Mouse (Mus musculus): Measurements from ENCODE around the gene Olfr1412. TPM values are rescaled to one million over a fixed set of nuclear protein-coding genes. Genes with fewer than 3 reads are reported as not detected.

The Olfr1412 gene
- polyA plus RNA-seq, 1 experiment from 2014 or later = not detected

DNA sequence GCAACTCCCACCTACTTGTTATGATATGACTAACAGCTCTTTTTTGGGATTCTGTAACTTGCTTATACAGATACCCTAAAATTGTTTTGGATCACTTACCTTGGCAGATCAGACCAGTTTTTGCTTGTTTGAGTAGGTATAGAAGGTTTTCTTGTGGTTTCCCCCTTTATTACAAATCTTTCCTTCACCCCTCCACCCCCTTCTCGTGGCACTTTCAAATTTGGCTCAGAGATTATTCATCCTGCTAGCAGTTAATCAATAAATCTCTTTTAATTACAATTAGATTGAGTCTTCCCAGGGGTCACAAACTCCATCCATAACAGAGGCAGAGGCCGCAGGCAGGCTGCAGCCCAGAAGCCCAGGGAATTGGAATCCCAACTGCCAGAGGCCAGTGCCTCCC lies 31.9 kb downstream of the Olfr1412 start, which contains the start of gene Olfr12:
TSS of gene Olfr12 (plus strand) at position 301 of the 400 bp plus-strand sequence.
- Histone ChIP-seq H3K27me3 (no peaks in the 10 kb centered on the region), H3K4me1 (replicated peaks) (no peaks in the 10 kb centered on the region), H3K36me3 (no peaks in the 10 kb centered on the region), H3K9ac (no peak within 1 kb of the TSS), H3K27ac (replicated peaks) (no peak within 1 kb of the TSS), H3K4me3 (no peak within 1 kb of the TSS), H3K4me2 (no peak within 1 kb of the TSS), H3K9me3 (no peaks in the 10 kb centered on the region)
- ATAC-seq (ENCODE audit: low FRiP score, low read depth) = no peak
- WGBS = 57% methylated on average over 2 of the region's 2 CpGs

DNA sequence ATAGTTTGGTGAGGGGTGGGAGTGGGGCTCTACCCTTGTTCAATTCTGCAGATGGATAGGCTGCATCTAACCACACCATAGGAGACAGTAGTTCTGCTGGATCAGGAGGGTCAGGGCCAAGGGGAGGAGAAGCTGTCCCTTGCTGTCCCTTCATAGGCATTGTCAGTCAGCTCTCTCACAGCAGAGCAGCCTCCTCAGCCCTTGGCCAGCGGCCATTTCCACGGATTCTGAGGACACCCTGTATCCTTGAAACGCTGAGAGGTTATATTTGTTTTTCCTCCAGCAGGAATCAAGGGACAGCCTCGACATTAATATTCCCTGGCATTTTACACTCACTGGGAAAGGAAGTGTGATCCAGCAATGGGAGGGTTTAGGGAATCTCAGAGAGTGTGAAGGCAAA lies 32.8 kb downstream of the Olfr1412 start:
- no peaks in the 10 kb centered on the region for H3K9me3 ChIP-seq

DNA sequence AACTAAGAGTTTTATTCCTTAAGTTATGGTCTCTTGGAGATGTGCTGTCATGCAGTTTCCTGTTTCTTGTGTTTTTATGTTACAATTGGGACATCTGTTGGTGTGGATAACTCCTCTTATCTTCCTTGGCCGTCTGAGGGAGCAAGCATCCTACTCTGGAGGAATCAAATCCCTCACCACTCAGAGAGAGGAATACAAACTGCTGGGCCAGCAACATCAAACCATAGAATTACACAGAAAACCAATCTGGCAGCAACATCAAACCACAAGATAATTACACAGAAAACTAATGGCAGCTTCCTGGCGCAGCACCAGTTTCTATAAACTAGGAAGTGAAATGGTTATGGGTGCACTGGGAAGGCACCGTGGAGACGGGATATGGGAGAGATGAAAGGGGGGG lies 42.6 kb downstream of the Olfr1412 start:
- no peaks in the 10 kb centered on the region for H3K27me3 ChIP-seq
- H3K4me1 ChIP-seq (replicated peaks) = no peaks in the 10 kb centered on the region
- 54% methylated on average over 4 of the region's 4 CpGs for WGBS
- no peak overlapping the region for H3K27ac ChIP-seq (replicated peaks)
- H3K9me3 ChIP-seq = no peaks in the 10 kb centered on the region
- H3K9ac ChIP-seq = no peak overlapping the region
- H3K4me2 ChIP-seq = no peak overlapping the region
- no peak for ATAC-seq (ENCODE audit: low FRiP score, low read depth)
- no peaks in the 10 kb centered on the region for H3K36me3 ChIP-seq
- H3K4me3 ChIP-seq = no peak overlapping the region

More for the DNA sequence above, 32.8 kb downstream of the Olfr1412 start:
- WGBS = 66% methylated on average over 4 of the region's 4 CpGs
- Histone ChIP-seq H3K9ac (no peak overlapping the region), H3K27me3 (no peaks in the 10 kb centered on the region), H3K4me2 (no peak overlapping the region), H3K36me3 (no peaks in the 10 kb centered on the region), H3K4me1 (replicated peaks) (no peaks in the 10 kb centered on the region), H3K27ac (replicated peaks) (no peak overlapping the region), H3K4me3 (no peak overlapping the region)
- no peak for ATAC-seq (ENCODE audit: low FRiP score, low read depth)

DNA sequence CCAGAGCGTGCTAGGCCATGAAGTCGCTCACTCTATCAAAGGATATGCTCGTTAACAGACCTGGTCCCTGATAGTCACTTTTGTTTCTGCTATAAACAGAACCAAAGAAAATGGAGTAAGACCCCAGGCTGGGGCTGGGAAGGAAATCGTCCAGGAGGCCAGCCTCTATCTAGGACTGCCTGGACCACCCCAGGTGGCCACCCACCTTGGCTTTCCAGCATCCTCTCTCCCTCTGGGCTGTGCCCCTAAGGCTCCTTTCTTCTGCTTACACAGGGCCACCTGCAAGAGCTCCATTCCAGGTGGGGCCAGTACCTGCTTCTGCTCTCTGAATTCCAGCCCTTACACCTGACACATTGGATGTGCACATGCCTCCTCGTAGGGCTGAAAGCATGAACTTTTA lies 46.6 kb downstream of the Olfr1412 start:
- Histone ChIP-seq H3K27me3 (no peaks in the 10 kb centered on the region), H3K4me1 (replicated peaks) (peaks cover 5% of the 10 kb centered on the region), H3K4me2 (no peak overlapping the region), H3K36me3 (peaks cover 12% of the 10 kb centered on the region; the same call in 1 of the 2 replicates), H3K9me3 (no peaks in the 10 kb centered on the region), H3K4me3 (no peak overlapping the region), H3K27ac (replicated peaks) (no peak overlapping the region), H3K9ac (no peak overlapping the region)
- ATAC-seq (ENCODE audit: low FRiP score, low read depth) = no peak
- 81% methylated on average over 5 of the region's 5 CpGs for WGBS

DNA sequence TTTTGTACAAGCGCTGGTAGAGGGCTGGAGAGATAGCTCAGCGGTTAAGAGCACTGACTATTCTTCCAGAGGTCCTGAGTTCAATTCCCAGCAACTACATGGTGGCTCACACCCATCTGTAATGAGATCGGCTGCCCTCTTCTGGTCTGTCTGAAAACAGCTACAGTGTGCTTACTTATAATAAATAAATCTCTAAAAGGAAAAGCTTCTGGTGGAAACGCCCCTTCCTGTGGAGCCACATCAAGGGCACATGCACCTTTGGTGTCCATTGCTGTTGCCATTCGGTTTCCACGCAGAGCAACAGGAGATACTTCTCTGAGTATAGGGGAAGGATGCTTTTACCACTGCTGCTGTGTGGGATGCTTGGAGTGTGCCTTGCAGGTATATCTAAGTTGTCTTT lies 47.4 kb downstream of the Olfr1412 start:
- Histone ChIP-seq H3K36me3 (peaks cover 16% of the 10 kb centered on the region; the same call in 1 of the 2 replicates), H3K4me2 (no peak overlapping the region), H3K4me1 (replicated peaks) (peaks cover 5% of the 10 kb centered on the region), H3K9ac (no peak overlapping the region), H3K27ac (replicated peaks) (no peak overlapping the region), H3K4me3 (no peak overlapping the region), H3K27me3 (no peaks in the 10 kb centered on the region), H3K9me3 (no peaks in the 10 kb centered on the region)
- ATAC-seq (ENCODE audit: low FRiP score, low read depth) = no peak
- 70% methylated on average over 6 of the region's 6 CpGs for WGBS

DNA sequence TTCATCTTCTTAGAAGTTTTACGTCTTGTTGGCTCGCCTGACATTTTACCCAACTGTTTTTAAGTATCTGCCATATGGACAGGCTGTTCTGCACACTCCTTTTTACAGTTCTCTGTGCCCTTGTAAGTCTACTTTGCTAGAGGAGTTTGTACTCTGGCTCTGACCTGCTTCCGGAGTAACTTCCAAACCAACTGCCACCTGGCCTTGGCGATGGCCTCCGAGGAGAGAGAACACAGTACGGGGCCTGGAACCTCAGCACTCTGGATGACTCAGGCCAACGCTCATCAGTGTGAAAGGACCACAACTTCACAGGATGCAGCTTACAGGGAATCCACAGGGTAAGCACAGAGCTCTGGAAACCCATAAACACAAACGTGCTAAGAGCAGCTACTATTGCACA lies 48.1 kb downstream of the Olfr1412 start:
- Histone ChIP-seq H3K36me3 (peaks cover 22% of the 10 kb centered on the region; the same call in 1 of the 2 replicates), H3K4me3 (no peak overlapping the region), H3K9ac (no peak overlapping the region), H3K4me2 (no peak overlapping the region), H3K9me3 (no peaks in the 10 kb centered on the region), H3K27me3 (no peaks in the 10 kb centered on the region), H3K4me1 (replicated peaks) (peaks cover 5% of the 10 kb centered on the region), H3K27ac (replicated peaks) (no peak overlapping the region)
- ATAC-seq (ENCODE audit: low FRiP score, low read depth) = no peak
- WGBS = 92% methylated on average over 8 of the region's 8 CpGs

DNA sequence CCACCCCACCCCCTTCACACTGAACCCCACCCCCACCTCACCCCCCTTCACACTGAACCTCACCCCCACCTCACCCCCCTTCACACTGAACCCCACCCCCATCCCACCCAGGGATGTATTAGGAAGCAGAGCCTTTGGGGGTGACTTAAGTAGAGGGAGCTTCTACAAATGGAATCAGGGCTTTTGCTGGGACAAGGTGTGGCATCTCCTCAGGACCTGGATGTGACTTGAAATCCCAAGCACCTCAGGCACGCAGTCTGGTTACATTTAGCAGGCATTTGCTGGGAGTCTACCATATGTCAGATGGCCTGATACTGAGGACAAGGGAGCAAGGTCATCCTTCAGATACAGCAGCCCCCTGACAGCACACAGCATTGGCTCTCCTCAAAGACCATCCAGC lies 49.0 kb downstream of the Olfr1412 start:
- Histone ChIP-seq H3K27me3 (no peaks in the 10 kb centered on the region), H3K27ac (replicated peaks) (peak overlapping the region; percentile 36; the same call in 1 of the 2 replicates), H3K4me2 (no peak overlapping the region), H3K4me3 (no peak overlapping the region), H3K9me3 (no peaks in the 10 kb centered on the region), H3K4me1 (replicated peaks) (peaks cover 10% of the 10 kb centered on the region), H3K9ac (no peak overlapping the region), H3K36me3 (peaks cover 22% of the 10 kb centered on the region; the same call in 1 of the 2 replicates)
- ATAC-seq (ENCODE audit: low FRiP score, low read depth) = peak; percentile 23
- 71% methylated on average over 1 of the region's 1 CpGs for WGBS

DNA sequence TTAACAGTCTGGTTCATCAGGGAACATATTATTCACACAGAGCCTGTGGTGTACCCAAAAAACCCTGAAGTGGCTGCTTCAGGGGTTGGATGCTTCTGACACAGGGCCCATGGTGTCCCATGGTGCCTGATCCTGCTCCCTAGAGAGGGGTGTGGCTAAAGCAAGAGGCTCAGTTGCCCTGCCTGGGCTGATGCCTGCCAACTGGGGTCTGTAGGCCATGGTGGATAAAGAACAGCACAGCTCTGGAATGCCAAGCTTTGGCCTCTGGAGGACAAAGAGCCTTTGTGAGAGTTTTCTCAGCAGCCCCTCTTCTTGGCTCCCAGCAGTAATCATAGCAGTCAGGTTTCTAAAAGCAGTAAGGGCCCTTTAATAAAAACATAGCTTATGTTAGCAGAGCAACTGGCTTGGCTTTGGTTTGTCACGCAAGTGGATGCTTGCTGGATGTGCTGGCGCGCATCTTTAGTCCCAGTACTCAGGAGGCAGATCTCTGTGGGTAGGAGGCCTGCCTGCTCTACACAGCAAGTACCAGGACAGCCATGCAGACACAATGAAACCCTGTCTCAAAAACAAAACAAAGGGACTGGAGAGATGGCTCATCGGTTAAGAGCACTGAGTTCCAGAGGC lies 49.5 kb downstream of the Olfr1412 start:
- H3K9ac ChIP-seq = no peak overlapping the region
- H3K4me2 ChIP-seq = no peak overlapping the region
- no peak overlapping the region for H3K4me3 ChIP-seq
- H3K27ac ChIP-seq (replicated peaks) = peak overlapping the region; percentile 36; the same call in 1 of the 2 replicates
- peaks cover 15% of the 10 kb centered on the region for H3K4me1 ChIP-seq (replicated peaks)
- ATAC-seq (ENCODE audit: low FRiP score, low read depth) = peak; percentile 73
- 45% methylated on average over 4 of the region's 4 CpGs for WGBS
- H3K27me3 ChIP-seq = no peaks in the 10 kb centered on the region
- H3K36me3 ChIP-seq = peaks cover 22% of the 10 kb centered on the region; the same call in 1 of the 2 replicates
- H3K9me3 ChIP-seq = no peaks in the 10 kb centered on the region

DNA sequence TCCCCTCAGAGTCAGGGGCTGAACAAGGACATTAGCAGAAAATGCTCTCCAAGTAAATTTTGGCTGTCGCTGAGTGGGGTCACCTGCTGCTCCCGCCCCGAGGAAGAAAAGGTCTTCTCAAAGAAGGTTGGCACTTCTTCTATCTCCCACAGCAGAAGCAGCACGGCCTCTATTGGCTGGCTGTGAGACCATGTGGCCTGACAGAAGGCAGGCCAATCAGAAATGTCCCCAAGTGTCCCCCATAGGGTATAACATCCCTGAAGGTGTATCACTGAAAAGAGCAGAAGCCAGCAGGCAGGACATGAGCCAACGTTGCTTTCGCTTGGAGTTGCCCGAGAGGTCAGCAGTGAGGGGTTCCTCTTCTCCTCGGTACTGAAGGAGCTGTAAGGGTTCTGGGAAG lies 50.4 kb downstream of the Olfr1412 start:
- Histone ChIP-seq H3K27me3 (no peaks in the 10 kb centered on the region), H3K9ac (no peak overlapping the region), H3K36me3 (peaks cover 22% of the 10 kb centered on the region; the same call in 1 of the 2 replicates), H3K4me1 (replicated peaks) (peaks cover 25% of the 10 kb centered on the region), H3K27ac (replicated peaks) (no peak overlapping the region), H3K4me2 (no peak overlapping the region), H3K9me3 (no peaks in the 10 kb centered on the region), H3K4me3 (no peak overlapping the region)
- ATAC-seq (ENCODE audit: low FRiP score, low read depth) = no peak
- 88% methylated on average over 8 of the region's 8 CpGs for whole genome bisulfite sequencing

DNA sequence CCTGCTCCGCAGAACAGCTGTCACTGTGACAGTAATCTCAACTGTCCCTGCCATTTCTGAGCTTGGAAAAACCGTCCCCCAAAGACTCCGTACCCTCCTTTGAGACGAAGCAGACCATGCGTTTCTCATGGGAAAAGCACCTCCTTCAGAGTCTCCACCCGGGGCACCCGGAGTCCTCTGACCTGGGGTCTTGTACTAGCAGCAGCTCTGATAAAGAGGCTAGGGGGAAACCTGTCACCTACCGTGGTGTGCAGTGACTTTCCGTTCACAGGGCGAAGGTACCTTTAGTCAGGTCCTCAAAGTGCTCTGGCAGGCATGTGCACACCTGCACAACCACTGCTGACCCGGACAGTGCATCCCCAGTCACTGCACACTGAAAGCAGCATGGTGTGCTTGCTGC lies 51.1 kb downstream of the Olfr1412 start:
- H3K4me2 ChIP-seq = no peak overlapping the region
- peaks cover 22% of the 10 kb centered on the region; the same call in 1 of the 2 replicates for H3K36me3 ChIP-seq
- 97% methylated on average over 11 of the region's 11 CpGs for WGBS
- no peak for ATAC-seq (ENCODE audit: low FRiP score, low read depth)
- H3K4me1 ChIP-seq (replicated peaks) = peaks cover 27% of the 10 kb centered on the region
- no peak overlapping the region for H3K4me3 ChIP-seq
- H3K9ac ChIP-seq = no peak overlapping the region
- H3K27me3 ChIP-seq = no peaks in the 10 kb centered on the region
- H3K27ac ChIP-seq (replicated peaks) = no peak overlapping the region
- H3K9me3 ChIP-seq = no peaks in the 10 kb centered on the region

DNA sequence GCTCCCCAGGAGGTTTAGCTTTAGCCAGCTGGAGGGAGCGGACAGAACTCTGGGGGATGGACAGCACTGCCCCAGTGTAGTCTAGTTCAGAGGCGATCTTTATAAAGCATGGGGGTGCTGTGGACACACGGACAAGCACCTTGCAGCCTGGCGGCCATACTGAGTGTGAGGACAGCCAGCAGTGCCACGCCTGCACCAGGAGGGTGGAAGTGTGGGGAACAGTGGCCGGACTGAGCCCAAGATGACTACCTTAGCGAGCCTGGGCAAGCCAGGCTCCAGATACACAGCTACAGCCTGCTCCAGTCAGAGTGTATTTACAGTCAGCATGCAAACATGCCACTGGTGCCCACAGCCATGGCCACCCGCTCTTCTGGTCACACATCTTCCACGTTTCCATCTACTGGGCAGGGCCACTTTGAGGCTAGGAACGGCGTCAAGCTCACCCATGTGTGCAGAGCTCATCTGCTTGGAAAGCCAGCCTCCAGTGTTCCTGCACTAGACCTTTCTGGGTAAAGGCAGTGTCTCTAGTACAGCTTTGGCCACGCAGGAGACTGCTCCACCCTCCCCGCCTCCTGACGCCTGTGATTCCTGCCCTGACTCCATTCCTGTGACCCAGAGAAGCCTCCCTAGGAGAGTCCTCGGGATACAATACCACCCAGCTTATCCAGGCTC lies 52.1 kb downstream of the Olfr1412 start:
- Histone ChIP-seq H3K27ac (replicated peaks) (no peak overlapping the region), H3K9me3 (no peaks in the 10 kb centered on the region), H3K4me2 (no peak overlapping the region), H3K4me3 (no peak overlapping the region), H3K4me1 (replicated peaks) (peaks cover 34% of the 10 kb centered on the region), H3K9ac (no peak overlapping the region), H3K36me3 (peaks cover 22% of the 10 kb centered on the region; the same call in 1 of the 2 replicates), H3K27me3 (no peaks in the 10 kb centered on the region)
- ATAC-seq (ENCODE audit: low FRiP score, low read depth) = no peak
- WGBS = 94% methylated on average over 15 of the region's 15 CpGs

DNA sequence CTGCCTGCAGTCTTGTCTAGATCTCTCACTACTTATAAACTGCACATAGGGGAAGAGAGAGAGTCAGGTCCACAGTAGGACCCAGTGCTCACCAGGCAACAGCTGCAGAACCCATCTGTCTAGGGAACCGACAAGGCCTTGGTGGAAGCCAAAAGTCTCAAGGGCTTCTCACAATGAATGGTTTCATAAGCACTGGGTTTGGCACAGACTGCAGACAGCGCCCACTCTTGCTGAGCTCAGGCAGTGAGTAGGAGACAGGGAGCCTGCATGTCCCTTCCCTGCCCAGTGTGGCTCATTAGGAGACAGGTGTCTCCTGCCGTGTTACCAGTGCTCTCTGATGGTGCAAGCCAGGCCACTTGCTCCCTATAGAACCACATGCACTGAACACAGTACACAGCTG lies 52.6 kb downstream of the Olfr1412 start:
- H3K4me3 ChIP-seq = no peak overlapping the region
- no peak overlapping the region for H3K4me2 ChIP-seq
- peaks cover 22% of the 10 kb centered on the region; the same call in 1 of the 2 replicates for H3K36me3 ChIP-seq
- ATAC-seq (ENCODE audit: low FRiP score, low read depth) = no peak
- WGBS = 89% methylated on average over 3 of the region's 3 CpGs
- H3K27me3 ChIP-seq = no peaks in the 10 kb centered on the region
- H3K4me1 ChIP-seq (replicated peaks) = peaks cover 36% of the 10 kb centered on the region
- no peaks in the 10 kb centered on the region for H3K9me3 ChIP-seq
- no peak overlapping the region for H3K9ac ChIP-seq
- no peak overlapping the region for H3K27ac ChIP-seq (replicated peaks)
